Mouse (Mus musculus): ENCODE data around the gene Gm17727.
"Not testable (repeated sequence)": the region's sequence is repeated elsewhere in the genome, so short reads cannot be mapped to it uniquely, and the experiment has no call there.

Gm17727 gene

DNA sequence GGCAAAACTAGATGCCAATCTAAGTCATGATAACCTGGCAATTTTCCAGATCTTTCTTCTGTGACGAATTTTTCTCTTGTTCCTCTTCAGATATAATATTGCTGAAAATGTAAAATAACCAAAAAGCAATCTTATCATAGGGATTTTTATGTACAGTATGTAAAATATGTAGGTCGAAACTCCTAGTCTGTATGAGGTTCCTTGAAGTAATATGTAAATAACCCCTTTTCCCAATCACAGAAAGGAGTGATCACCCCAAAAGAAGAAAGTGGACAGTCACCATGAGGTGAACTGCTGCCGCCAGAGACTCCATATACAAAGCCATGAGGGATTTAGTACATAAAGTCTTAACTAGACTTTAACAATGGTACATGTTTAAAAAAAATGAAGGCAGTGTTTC, at the start of gene Gm17727:
TSS of gene Gm17727 (minus strand) at position 101 of the 400 bp plus-strand sequence.
- DNase-seq (ENCODE audit: low spot score in 2 of 2), result no peak

- not testable (repeated sequence) for DNase-seq (ENCODE audit: low spot score in 2 of 2)
These were observed 40.0 kb upstream of the Gm17727 start for GRCm38 (mm10) chr9:35817881-35818280.

DNA sequence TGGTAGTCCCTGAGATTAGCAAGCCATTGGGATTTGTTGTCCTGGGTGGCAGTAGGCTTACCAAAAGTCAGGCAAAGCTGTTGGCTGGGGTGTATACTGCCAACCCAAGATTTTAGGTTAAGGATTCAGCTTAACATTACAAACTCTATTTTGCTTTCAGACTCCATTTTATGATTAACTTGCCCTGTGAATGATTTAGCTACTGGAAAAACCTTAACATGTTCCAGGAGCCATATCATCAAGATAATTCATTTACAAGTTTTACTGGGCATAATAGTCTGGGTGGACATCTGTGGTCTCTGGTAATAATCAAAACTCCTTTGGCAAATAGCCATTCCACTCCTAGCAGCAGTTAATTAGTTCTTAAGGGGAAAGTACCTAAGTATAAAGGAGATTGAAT, 20.2 kb upstream of the Gm17727 start:
- no peak for DNase-seq (ENCODE audit: low spot score in 2 of 2)

GRCm38 (mm10) chr9:35790001-35790400, 12.1 kb upstream of the Gm17727 start, which contains the start of the genes Gm27235 and D730048I06Rik:
Gm27235 (minus strand) TSS chr9:35790101.
D730048I06Rik (minus strand) TSS chr9:35790112.
- DNase-seq (ENCODE audit: low spot score in 2 of 2), result no peak

DNA sequence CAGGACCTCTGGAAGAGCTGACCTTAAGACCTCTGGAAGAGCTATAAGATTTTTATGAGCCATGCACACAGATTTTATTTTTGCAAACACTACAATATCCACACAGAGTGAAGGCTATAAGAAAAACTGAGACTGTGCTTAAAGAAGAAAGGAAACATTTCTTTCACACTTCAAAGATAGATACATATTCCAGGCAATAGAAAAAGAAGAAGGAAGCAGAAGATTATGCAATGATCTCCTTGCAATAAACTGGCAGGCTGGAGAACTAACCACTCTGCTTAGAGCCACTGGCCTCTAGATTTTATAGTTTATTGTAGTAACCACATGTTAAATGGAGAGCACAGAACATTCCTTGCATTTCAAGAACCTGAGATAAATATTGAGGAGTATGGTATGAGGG, 21.1 kb downstream of the Gm17727 start:
- DNase-seq (ENCODE audit: low spot score in 2 of 2), result no peak

DNA sequence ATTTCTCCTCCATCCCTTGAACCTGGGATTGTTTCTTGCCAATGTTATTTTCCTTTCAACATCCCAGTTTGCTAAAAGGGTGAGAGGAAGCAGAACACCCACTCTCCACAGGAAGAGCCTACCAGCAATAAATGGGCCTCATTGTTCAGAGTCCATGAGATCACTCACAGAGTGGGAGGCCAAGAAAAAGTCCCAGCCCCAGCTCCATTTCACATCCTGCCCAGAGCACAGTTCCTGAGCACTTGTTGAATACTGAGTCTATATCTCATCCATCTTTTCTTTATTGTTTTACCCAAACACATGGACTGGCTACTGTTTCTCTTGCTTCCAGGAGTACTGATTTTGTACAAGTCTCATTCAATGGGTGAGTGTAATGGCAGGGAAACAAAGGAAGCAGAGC, 37.2 kb downstream of the Gm17727 start, which contains the start of gene Gm17677:
TSS of gene Gm17677 (plus strand) at position 301 of the 400 bp plus-strand sequence.
- no peak for DNase-seq (ENCODE audit: low spot score in 2 of 2)
